Mouse (Mus musculus): ENCODE data around the gene Lhx4.

DNA sequence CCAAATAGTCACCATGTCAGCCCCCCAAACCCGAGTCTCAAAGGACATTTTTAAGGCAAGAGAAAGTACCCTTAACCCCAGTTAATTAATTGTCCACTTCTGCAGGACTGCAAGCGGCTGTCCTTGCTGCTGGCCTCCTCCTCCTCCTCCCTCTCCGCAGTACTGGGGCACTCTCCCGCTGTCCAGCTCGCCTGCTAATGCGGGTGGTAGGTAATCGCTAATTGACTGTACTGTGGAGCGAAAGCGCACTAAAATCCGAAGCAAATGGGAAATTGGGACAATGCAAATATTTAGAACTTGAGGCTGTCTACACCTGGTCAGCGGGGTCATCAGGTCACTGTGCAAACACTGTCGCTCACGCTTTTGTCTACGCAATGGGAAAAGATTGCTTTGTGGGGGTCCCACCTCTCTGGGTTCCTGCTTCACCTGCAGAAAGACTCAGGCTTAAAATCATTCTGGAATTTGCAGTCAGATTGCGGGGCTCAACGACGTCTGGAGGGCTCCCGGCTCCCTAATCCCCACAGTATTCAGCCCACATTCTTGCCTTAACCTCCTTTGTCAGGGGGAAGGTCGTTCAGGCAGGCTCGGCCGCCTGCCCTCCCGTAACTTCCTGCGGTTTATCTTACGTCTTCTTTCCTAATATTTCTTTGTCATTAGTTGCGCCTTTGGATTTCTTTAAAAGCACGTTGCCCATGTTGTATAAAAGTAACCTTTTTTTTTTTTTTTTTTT, 15.2 kb downstream of the Lhx4 start:
- no peak for TF ChIP-seq POLR2A (IDR thresholded peaks at IDR 0.05; ENCODE audit: low read depth, low read length)
- no peak for TF ChIP-seq CTCF (IDR thresholded peaks at IDR 0.05; ENCODE audit: extremely low read depth, insufficient read length, insufficient replicate concordance, low read depth, low read length)
